ENCODE assay signal across 8 mouse cellular contexts in the genomic region with DNA sequence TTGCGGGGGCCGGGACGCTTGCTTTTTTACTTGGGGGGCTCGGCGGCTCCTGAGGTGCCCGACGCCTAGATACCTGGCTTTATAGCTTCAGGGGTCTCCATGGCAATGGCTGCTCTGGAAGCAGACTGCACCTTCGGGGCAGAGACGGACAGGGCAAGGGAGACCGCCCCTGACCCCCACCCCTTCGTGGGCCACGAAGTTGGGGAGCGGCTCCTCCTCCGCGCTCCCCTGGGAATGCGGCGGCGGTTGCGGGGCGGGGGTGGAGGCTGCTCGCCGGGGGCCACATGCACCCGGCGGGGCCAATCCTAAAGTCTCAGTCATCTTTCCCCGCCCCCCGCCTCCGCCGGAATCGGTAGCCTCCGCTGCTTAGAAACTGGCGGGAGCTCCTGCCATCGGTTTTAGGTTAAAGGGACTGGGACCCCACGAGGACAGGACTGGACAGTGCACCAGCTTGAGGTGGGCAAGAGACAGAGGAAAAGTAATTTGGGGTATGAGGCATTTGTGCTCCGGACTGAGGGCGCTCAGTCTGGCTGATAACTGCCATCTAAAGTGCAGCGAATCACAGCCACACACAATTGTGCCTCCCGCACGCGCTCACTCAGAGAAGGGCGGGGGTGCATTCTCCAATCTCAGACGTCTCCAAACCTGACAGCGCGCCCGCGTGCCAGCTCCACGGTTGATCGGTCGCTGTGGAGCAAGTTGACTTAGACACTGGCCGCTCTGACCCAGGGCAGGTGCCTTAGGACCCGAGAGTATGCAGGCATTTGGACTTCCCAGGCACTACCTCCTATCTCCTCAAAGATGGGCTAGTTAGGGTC. TPM values are rescaled to one million over a fixed set of nuclear protein-coding genes. Genes with fewer than 3 reads are reported as not detected.
DNase-seq lines count a peak whose midpoint lies in the region; ATAC-seq and TF ChIP-seq lines count a peak whose summit lies in the region.

Gene Ankrd63 (minus strand): TSS at position 51 of the 818 bp plus-strand sequence.

- H3K4me1 ChIP-seq in heart, adult 2 months (ENCODE audit: control insufficient read depth, insufficient read depth, low read length) = no peaks in the 10 kb centered on the region; the same call in 1 of the 2 replicates
- H3K4me1 ChIP-seq in hindbrain, embryonic 12.5 days = peaks cover 44% of the 10 kb centered on the region
- H3K4me1 ChIP-seq in liver, embryonic 14.5 days (replicated peaks; ENCODE audit: control insufficient read depth in 2 of 2, insufficient read depth in 2 of 2, low read length in 1 of 2) = no peaks in the 10 kb centered on the region
- peaks cover 23% of the 10 kb centered on the region for H3K4me1 ChIP-seq in stomach, embryonic 16.5 days (ENCODE audit: control insufficient read depth, insufficient read depth, low read length)

- ATAC-seq in hindbrain, embryonic 12.5 days (ENCODE audit: low FRiP score) = no peak
- ATAC-seq in liver, embryonic 14.5 days (ENCODE audit: insufficient read depth) = no peak
- no peak for ATAC-seq in stomach, embryonic 16.5 days (ENCODE audit: insufficient read depth, low FRiP score)

- no peak for TF ChIP-seq EP300 in heart, adult 2 months (IDR thresholded peaks at IDR 0.05; ENCODE audit: insufficient read depth, low read depth, low read length)
- TF ChIP-seq EP300 in liver, embryonic 14.5 days (IDR thresholded peaks at IDR 0.05; ENCODE audit: low read depth) = no peak

- 7% methylated on average over 50 of the region's 50 CpGs for WGBS in heart, adult 2 months
- WGBS in hindbrain, embryonic 12.5 days = under 1% methylated on average over 50 of the region's 50 CpGs
- WGBS in liver, embryonic 14.5 days (ENCODE audit: insufficient replicate concordance) = 1% methylated on average over 50 of the region's 50 CpGs
- 2% methylated on average over 48 of the region's 50 CpGs for WGBS in stomach, embryonic 16.5 days

- TF ChIP-seq POLR2A in heart, adult 2 months (IDR thresholded peaks at IDR 0.05; ENCODE audit: insufficient read depth, low read depth, low read length) = no peak

- peak; percentile 39 to 40 for DNase-seq in heart, adult 2 months
- no peak for DNase-seq in heart, postnatal 10 days
- DNase-seq in thymus, postnatal 25 days = peak; percentile 37
- DNase-seq in thymus, postnatal 0 days (ENCODE audit: low spot score) = no peak
- DNase-seq in liver, embryonic 14.5 days (ENCODE audit: low read depth in 3 of 3, low spot score in 3 of 3) = no peak
- DNase-seq in gastrocnemius, adult 8-10 months (ENCODE audit: low spot score in 2 of 2) = no peak

- no peak within 1 kb of the TSS for H3K27ac ChIP-seq in heart, adult 2 months
- H3K27ac ChIP-seq in hindbrain, embryonic 12.5 days = no peak within 1 kb of the TSS
- no peak within 1 kb of the TSS for H3K27ac ChIP-seq in liver, embryonic 14.5 days
- no peak within 1 kb of the TSS for H3K27ac ChIP-seq in stomach, embryonic 16.5 days (ENCODE audit: low read length)

- peak within 1 kb of the TSS; percentile 39 for H3K4me3 ChIP-seq in heart, adult 2 months
- peak within 1 kb of the TSS; percentile 45 for H3K4me3 ChIP-seq in hindbrain, embryonic 12.5 days
- peak within 1 kb of the TSS in 1 of 2 experiments; percentile 44; a peak in 2 of 4 replicates for H3K4me3 ChIP-seq in liver, embryonic 14.5 days (ENCODE audit: insufficient read depth in 1 of 2, low read depth in 2 of 2, low read length in 2 of 2)
- H3K4me3 ChIP-seq in stomach, embryonic 16.5 days (replicated peaks; ENCODE audit: low read length) = peak within 1 kb of the TSS; percentile 51

- no peaks in the 10 kb centered on the region for H3K9me3 ChIP-seq in hindbrain, embryonic 12.5 days (replicated peaks)
- H3K9me3 ChIP-seq in liver, embryonic 14.5 days (ENCODE audit: control insufficient read depth, low read length) = no peaks in the 10 kb centered on the region
- H3K9me3 ChIP-seq in stomach, embryonic 16.5 days (replicated peaks; ENCODE audit: control insufficient read depth, low read length) = no peaks in the 10 kb centered on the region

- H3K4me2 ChIP-seq in hindbrain, embryonic 12.5 days (replicated peaks) = peak within 1 kb of the TSS; percentile 70
- H3K4me2 ChIP-seq in liver, embryonic 14.5 days (ENCODE audit: low read depth) = peak within 1 kb of the TSS; percentile 57
- H3K4me2 ChIP-seq in stomach, embryonic 16.5 days (ENCODE audit: low read depth, low read length) = peak within 1 kb of the TSS; percentile 81

- H3K36me3 ChIP-seq in heart, adult 2 months (ENCODE audit: control insufficient read depth, insufficient read depth, low read length) = no peaks in the 10 kb centered on the region
- no peaks in the 10 kb centered on the region for H3K36me3 ChIP-seq in hindbrain, embryonic 12.5 days
- no peaks in the 10 kb centered on the region for H3K36me3 ChIP-seq in liver, embryonic 14.5 days (replicated peaks; ENCODE audit: control insufficient read depth, insufficient read depth, low read depth)
- no peaks in the 10 kb centered on the region for H3K36me3 ChIP-seq in stomach, embryonic 16.5 days (ENCODE audit: control insufficient read depth, insufficient read depth, low read length)

- H3K27me3 ChIP-seq in heart, adult 2 months (ENCODE audit: control insufficient read depth, insufficient read depth, low read length) = peaks cover 14% of the 10 kb centered on the region
- H3K27me3 ChIP-seq in hindbrain, embryonic 12.5 days = peaks cover 100% of the 10 kb centered on the region
- H3K27me3 ChIP-seq in liver, embryonic 14.5 days (ENCODE audit: control insufficient read depth, insufficient read depth, low read length) = peaks cover 82% of the 10 kb centered on the region
- H3K27me3 ChIP-seq in stomach, embryonic 16.5 days (ENCODE audit: control insufficient read depth, insufficient read depth, low read length) = peaks cover 90% of the 10 kb centered on the region

- peak within 1 kb of the TSS; percentile 59 for H3K9ac ChIP-seq in heart, adult 2 months (ENCODE audit: low read depth, low read length)
- H3K9ac ChIP-seq in hindbrain, embryonic 12.5 days = peak within 1 kb of the TSS; percentile 35
- no peak within 1 kb of the TSS for H3K9ac ChIP-seq in liver, embryonic 14.5 days (replicated peaks)
- H3K9ac ChIP-seq in stomach, embryonic 16.5 days (ENCODE audit: low read length) = peak within 1 kb of the TSS; percentile 56

- H3K79me2 ChIP-seq in heart, adult 2 months (replicated peaks; ENCODE audit: control insufficient read depth, insufficient read depth, low read length) = no peaks in the 10 kb centered on the region

- intact Hi-C loops in heart, adult 2 months (cut with DNase I) = loop anchor here (2.0 to 5.0 kb wide), 2 partner anchors 43 to 55 kb away; partner anchors contain the start of gene Inafm2
- intact Hi-C loops in heart, postnatal 10 days (cut with DNase I) = no loop called here

- no peak for TF ChIP-seq CTCF in heart, adult 2 months (IDR thresholded peaks at IDR 0.05)
- TF ChIP-seq CTCF in liver, embryonic 14.5 days (IDR thresholded peaks at IDR 0.05; ENCODE audit: low read depth) = no peak

RNA-seq across cellular contexts. Expression of gene Ankrd63, which starts in this region (rescaled TPM):
- total RNA-seq in heart, adult 2 months (2021) = 1 to 10 TPM; 1.3 to 2.5 TPM
- 1.1 and 3.5 TPM in 2 replicates for polyA plus RNA-seq in heart, adult 2 months (2012; rRNA removed)
- total RNA-seq in heart, postnatal 10 days (2021) = 1 to 10 TPM in 1 of 2 experiments, under 1 TPM in 1; 0.64 to 1.7 TPM
- not detected in 2 replicates for polyA plus RNA-seq in thymus, postnatal 0 days (2015; fragmentation: Nextera tagmentation; extraction: Ambion mirVana)
- not detected in 2 replicates for polyA plus RNA-seq in hindbrain, embryonic 12.5 days (2016; fragmentation: Nextera tagmentation; extraction: Ambion mirVana)
- polyA plus RNA-seq in liver, embryonic 14.5 days (2012; rRNA removed) = 0.03 and 0.07 TPM in 2 replicates
- 0.03 TPM in 1 of 2 replicates, not detected in the other for polyA plus RNA-seq in liver, embryonic 14.5 days (2014; fragmentation: Nextera tagmentation; extraction: Ambion mirVana)
- polyA plus RNA-seq in stomach, embryonic 16.5 days (2015; fragmentation: Nextera tagmentation; extraction: Ambion mirVana) = 0.06 TPM in 2 replicates
- not detected for total RNA-seq in gastrocnemius, adult 8-10 months (2022)

Comparison
In these comparisons a context has a peak if more than half of its experiments do, and no peak if none do; other contexts are left out.
1. DNase-seq: peak in heart, adult 2 months (2 of 2) and thymus, postnatal 25 days (single experiment); none in heart, postnatal 10 days (0 of 2), thymus, postnatal 0 days (single experiment), liver, embryonic 14.5 days (0 of 3) and gastrocnemius, adult 8-10 months (0 of 2).
2. Peak in every context shown above with its lines, with median percentiles within 50 percentile points of each other: H3K4me2 ChIP-seq.